Mouse (Mus musculus) hindbrain, embryonic 11.5 days (tissue): ENCODE results near the gene Fam126b. TPM values are rescaled to one million over a fixed set of nuclear protein-coding genes. Genes with fewer than 3 reads are reported as not detected.

Experiments used
- ATAC-seq: fragments of 200-750 bp; cut with Nextera tagmentation; 2 replicates; pipeline ENCODE4 v1.8.0; 2017; ENCODE audit warnings: mild to moderate bottlenecking, moderate TSS enrichment, moderate library complexity; ENCODE audit not compliant: low FRiP score
- DNase-seq: peaks from one replicate; pipeline ENCODE4 v3.0.0-alpha.2; 2015; ENCODE audit warnings: low spot score
- H3K27ac ChIP-seq: fragments of 300-500 bp; sonication (generic); 2 replicates; pipeline ENCODE4 v1.5.1; 2014; ENCODE audit warnings: mild to moderate bottlenecking, low read depth, low read length
- H3K27me3 ChIP-seq: fragments of 300-500 bp; sonication (generic); 2 replicates; pipeline ENCODE4 v1.6.1; 2014; ENCODE audit warnings: mild to moderate bottlenecking, low read length, moderate library complexity, mixed read lengths; ENCODE audit not compliant: control insufficient read depth, insufficient read depth
- H3K36me3 ChIP-seq: fragments of 300-500 bp; sonication (generic); 2 replicates; pipeline ENCODE4 v1.6.1; 2014; ENCODE audit warnings: mild to moderate bottlenecking, low read length, moderate library complexity, mixed read lengths; ENCODE audit not compliant: control insufficient read depth, insufficient read depth
- H3K4me1 ChIP-seq: fragments of 300-500 bp; sonication (generic); replicated peaks from 2 replicates; pipeline ENCODE4 v1.6.1; 2014; ENCODE audit warnings: low read length, mixed read lengths; ENCODE audit not compliant: control insufficient read depth, insufficient read depth
- H3K4me2 ChIP-seq: fragments of 300-500 bp; sonication (generic); replicated peaks from 2 replicates; pipeline ENCODE4 v1.6.1; 2014; ENCODE audit warnings: mild to moderate bottlenecking, low read depth, low read length
- H3K4me3 ChIP-seq: fragments of 300-500 bp; sonication (generic); 2 replicates; pipeline ENCODE4 v1.5.1; 2014; ENCODE audit warnings: low read depth, low read length
- H3K9ac ChIP-seq: fragments of 300-500 bp; sonication (generic); 2 replicates; pipeline ENCODE4 v1.6.1; 2014; ENCODE audit warnings: low read depth, low read length
- H3K9me3 ChIP-seq: fragments of 300-500 bp; sonication (generic); 2 replicates; pipeline ENCODE4 v1.6.1; 2016; ENCODE audit warnings: low read length; ENCODE audit not compliant: control insufficient read depth
- WGBS: fragments of 180-500 bp; shearing (Covaris S2); extraction: QIAGEN DNeasy Blood & Tissue Kit; methylation state at CpG from one replicate; pipeline ENCODE4 v1.1.7; 2014; 5-methylcytosine and 5-hydroxymethylcytosine counted together
- polyA plus RNA-seq: library from polyadenylated mRNA; unstranded; fragments of >200 nt; fragmentation: Nextera tagmentation; extraction: Ambion mirVana; gene quantifications from 2 replicates; pipeline ENCODE4 v1.2.1, GENCODE M21; 2014

The Fam126b gene
- polyA plus RNA-seq, 1 experiment from 2014 or later = 9.1 TPM

- peaks cover 19% of the 10 kb centered on the region; the same call in 1 of the 2 replicates for H3K36me3 ChIP-seq
These were observed 103.5 kb downstream of the Fam126b start for GRCm38 (mm10) chr1:58482647-58483046.

GRCm38 (mm10) chr1:58475662-58476061 is 110.5 kb downstream of the Fam126b start:
- Histone ChIP-seq H3K9me3 (no peaks in the 10 kb centered on the region), H3K4me3 (no peak overlapping the region), H3K27me3 (no peaks in the 10 kb centered on the region), H3K4me2 (no peak overlapping the region), H3K36me3 (peaks cover 19% of the 10 kb centered on the region; the same call in 1 of the 2 replicates), H3K9ac (no peak overlapping the region), H3K27ac (no peak overlapping the region), H3K4me1 (no peaks in the 10 kb centered on the region)
- WGBS = 95% methylated on average over 8 of the region's 8 CpGs
- ATAC-seq (no peak), DNase-seq (no peak)

More at GRCm38 (mm10) chr1:58482647-58483046, 103.5 kb downstream of the Fam126b start:
- Histone ChIP-seq H3K27me3 (no peaks in the 10 kb centered on the region), H3K4me1 (no peaks in the 10 kb centered on the region), H3K9me3 (no peaks in the 10 kb centered on the region), H3K9ac (no peak overlapping the region), H3K4me3 (no peak overlapping the region), H3K4me2 (no peak overlapping the region), H3K27ac (no peak overlapping the region)
- ATAC-seq (no peak), DNase-seq (no peak)
- 98% methylated on average over 4 of the region's 4 CpGs for WGBS

Other genes starting within 250 kb of the Fam126b start
- 545 and 568 TPM in 2 replicates for gene Bzw1, start 193.4 kb downstream of the Fam126b start, polyA plus RNA-seq
- gene Clk1, start 162.3 kb downstream of the Fam126b start, polyA plus RNA-seq = 159 and 195 TPM in 2 replicates
- 67.2 and 69.8 TPM in 2 replicates for gene Nif3l1, start 141.2 kb downstream of the Fam126b start, polyA plus RNA-seq
- 56.4 and 59.2 TPM in 2 replicates for gene Ppil3, start 140.8 kb downstream of the Fam126b start, polyA plus RNA-seq
- 42.1 and 45.2 TPM in 2 replicates for gene Orc2, start 81.2 kb downstream of the Fam126b start, polyA plus RNA-seq
- 150 and 164 TPM in 2 replicates for gene Ndufb3, start 61 bp upstream of the Fam126b start, polyA plus RNA-seq
- gene Als2cr12, start 109.7 kb upstream of the Fam126b start, polyA plus RNA-seq = 0.10 TPM in 1 of 2 replicates, not detected in the other
- gene Cflar, start 125.2 kb upstream of the Fam126b start, polyA plus RNA-seq = 23.5 and 27.7 TPM in 2 replicates
- gene Casp8, start 209.1 kb upstream of the Fam126b start, polyA plus RNA-seq = 12.3 and 16.8 TPM in 2 replicates